Mouse (Mus musculus) heart, embryonic 13.5 days (tissue): ENCODE data around the gene Myh2. TPM values are rescaled to one million over a fixed set of nuclear protein-coding genes. Genes with fewer than 3 reads are reported as not detected.

ENCODE experiments used
- polyA plus RNA-seq: library from polyadenylated mRNA; unstranded; fragments of >200 nt; fragmentation: Nextera tagmentation; extraction: Ambion mirVana; gene quantifications from 2 replicates; pipeline ENCODE4 v1.2.1, GENCODE M21; 2015

Myh2 gene
- polyA plus RNA-seq, 1 experiment from 2014 or later, result not detected

Other genes starting within 250 kb of the Myh2 start
- 0.18 and 0.19 TPM in 2 replicates for gene Tmem238l, start 214.4 kb upstream of the Myh2 start, polyA plus RNA-seq
- gene Tmem220, start 145.9 kb upstream of the Myh2 start, polyA plus RNA-seq, result 1.5 and 2.7 TPM in 2 replicates
- 16.0 and 19.4 TPM in 2 replicates for gene Adprm, start 118.4 kb upstream of the Myh2 start, polyA plus RNA-seq
- gene Sco1, start 118.4 kb upstream of the Myh2 start, polyA plus RNA-seq, result 18.8 and 21.5 TPM in 2 replicates
- gene Myh3, start 92.7 kb upstream of the Myh2 start, polyA plus RNA-seq, result 0.75 and 1.6 TPM in 2 replicates
- gene Myh1, start 29.0 kb downstream of the Myh2 start, polyA plus RNA-seq, result 0.12 and 0.13 TPM in 2 replicates
- not detected in 2 replicates for gene Myh4, start 67.0 kb downstream of the Myh2 start, polyA plus RNA-seq
- 0.47 and 0.55 TPM in 2 replicates for gene Myh8, start 106.1 kb downstream of the Myh2 start, polyA plus RNA-seq
- 0.03 TPM in 1 of 2 replicates, not detected in the other for gene Myh13, start 150.6 kb downstream of the Myh2 start, polyA plus RNA-seq